Mouse (Mus musculus): ENCODE data around the gene Flt4.

GRCm38 (mm10) chr11:49664262-49665140 is 55.4 kb downstream of the Flt4 start:
- TF ChIP-seq CTCF (IDR thresholded peaks at IDR 0.05; ENCODE audit: extremely low read depth, insufficient read length, insufficient replicate concordance, low read depth, low read length) (no peak), POLR2A (IDR thresholded peaks at IDR 0.05; ENCODE audit: low read depth, low read length) (no peak)

Data from small intestine, adult 2 months (tissue).